Mouse (Mus musculus) heart, embryonic 13.5 days (tissue): ENCODE results near the gene Pik3c2g. TPM values are rescaled to one million over a fixed set of nuclear protein-coding genes. Genes with fewer than 3 reads are reported as not detected.
A peak's percentile ranks its signal among the peaks of the same experiment; 100 is the strongest.

ENCODE experiments used
- ATAC-seq: fragments of 200-750 bp; cut with Nextera tagmentation; 2 replicates; pipeline ENCODE4 v1.8.0; 2017; ENCODE audit warnings: moderate TSS enrichment; ENCODE audit not compliant: insufficient number of reproducible peaks, low FRiP score, low TSS enrichment; ENCODE audit errors: extremely low read depth
- H3K27ac ChIP-seq: fragments of 300-500 bp; sonication (generic); replicated peaks from 2 replicates; pipeline ENCODE4 v1.5.1; 2015; ENCODE audit warnings: moderate library complexity, mild to moderate bottlenecking, inconsistent platforms
- H3K27me3 ChIP-seq: fragments of 300-500 bp; sonication (generic); replicated peaks from 2 replicates; pipeline ENCODE4 v1.6.1; 2015; ENCODE audit warnings: mild to moderate bottlenecking, inconsistent platforms
- H3K36me3 ChIP-seq: fragments of 300-500 bp; sonication (generic); 2 replicates; pipeline ENCODE4 v1.6.1; 2015; ENCODE audit warnings: mild to moderate bottlenecking, inconsistent platforms
- H3K4me1 ChIP-seq: fragments of 300-500 bp; sonication (generic); 2 replicates; pipeline ENCODE4 v1.6.1; 2015; ENCODE audit warnings: inconsistent platforms
- H3K4me2 ChIP-seq: fragments of 300-500 bp; sonication (generic); 2 replicates; pipeline ENCODE4 v1.6.1; 2015; ENCODE audit warnings: inconsistent platforms, mild to moderate bottlenecking, moderate library complexity
- H3K4me3 ChIP-seq: fragments of 300-500 bp; sonication (generic); 2 replicates; pipeline ENCODE4 v1.5.1; 2015; ENCODE audit warnings: moderate library complexity, mild to moderate bottlenecking, inconsistent platforms
- H3K9ac ChIP-seq: fragments of 300-500 bp; sonication (generic); 2 replicates; pipeline ENCODE4 v1.6.1; 2015; ENCODE audit warnings: inconsistent platforms, mild to moderate bottlenecking, moderate library complexity
- H3K9me3 ChIP-seq: fragments of 300-500 bp; sonication (generic); 2 replicates; pipeline ENCODE4 v1.6.1; 2016; ENCODE audit warnings: inconsistent platforms
- WGBS: fragments of 180-500 bp; shearing (Covaris S2); methylation state at CpG from one replicate; pipeline ENCODE4 v1.1.7; 2015; ENCODE audit warnings: mixed read lengths; 5-methylcytosine and 5-hydroxymethylcytosine counted together
- polyA plus RNA-seq: library from polyadenylated mRNA; unstranded; fragments of >200 nt; fragmentation: Nextera tagmentation; extraction: Ambion mirVana; gene quantifications from 2 replicates; pipeline ENCODE4 v1.2.1, GENCODE M21; 2015

The Pik3c2g gene
- 0.31 and 0.41 TPM in 2 replicates for polyA plus RNA-seq

DNA sequence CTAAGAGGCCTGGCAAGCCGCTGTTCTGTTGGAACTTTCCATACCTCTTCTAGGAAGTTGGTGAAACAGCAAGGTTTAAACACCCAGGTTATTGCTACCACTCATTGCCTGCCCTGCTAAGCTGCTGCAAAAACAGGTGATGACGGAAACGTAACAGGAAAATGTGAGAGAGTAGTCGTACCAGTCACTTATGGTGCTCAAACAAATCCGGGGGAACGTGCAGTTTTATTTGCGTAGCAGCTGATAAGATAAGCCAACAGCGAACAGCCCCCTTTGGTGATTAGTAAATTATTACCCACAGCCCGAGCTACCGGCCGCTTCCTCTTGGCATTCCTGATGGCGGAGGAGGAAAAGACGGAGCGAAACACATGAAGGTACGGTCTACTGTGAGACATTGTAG lies at the start of gene Pik3c2g:
Gene Pik3c2g (plus strand): TSS at position 330 of the 400 bp plus-strand sequence.
- Histone ChIP-seq H3K4me2 (peak within 1 kb of the TSS; percentile 78), H3K36me3 (no peaks in the 10 kb centered on the region), H3K9me3 (no peaks in the 10 kb centered on the region; the same call in 1 of the 2 replicates), H3K9ac (peak within 1 kb of the TSS; percentile 67; the same call in 1 of the 2 replicates), H3K27ac (no peak within 1 kb of the TSS), H3K4me1 (peaks cover 4% of the 10 kb centered on the region; the same call in 1 of the 2 replicates), H3K4me3 (peak within 1 kb of the TSS; percentile 47), H3K27me3 (no peaks in the 10 kb centered on the region; the same call in 1 of the 2 replicates)
- 10% methylated on average over 15 of the region's 15 CpGs for WGBS
- ATAC-seq = no peak

DNA sequence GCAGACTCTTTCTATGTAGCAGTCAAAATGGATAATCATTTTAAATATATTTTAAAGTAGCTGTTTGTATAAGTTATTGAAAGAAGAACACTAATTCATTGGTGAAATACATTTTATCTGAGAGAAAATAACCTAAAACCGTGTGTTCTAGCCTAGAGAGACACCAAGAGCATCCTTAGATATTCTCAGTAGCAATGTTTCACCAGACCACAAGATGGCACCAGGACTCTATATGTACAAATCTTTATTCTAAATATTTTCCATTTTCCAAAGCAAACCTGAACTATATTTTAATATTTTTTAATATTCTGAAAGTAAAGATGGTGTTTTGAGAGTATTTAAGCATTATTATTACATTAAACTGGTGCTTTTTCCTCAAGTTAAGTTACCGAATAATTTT lies 48.6 kb upstream of the Pik3c2g start:
- H3K36me3 ChIP-seq = no peaks in the 10 kb centered on the region
- WGBS = 53% methylated on average over 2 of the region's 2 CpGs
- no peak overlapping the region for H3K4me3 ChIP-seq
- no peak overlapping the region for H3K9ac ChIP-seq
- H3K27me3 ChIP-seq = no peaks in the 10 kb centered on the region
- H3K4me1 ChIP-seq = no peaks in the 10 kb centered on the region
- no peak for ATAC-seq
- H3K9me3 ChIP-seq = no peaks in the 10 kb centered on the region
- no peak overlapping the region for H3K27ac ChIP-seq
- no peak overlapping the region for H3K4me2 ChIP-seq

- Histone ChIP-seq H3K4me3 (no peak overlapping the region), H3K4me2 (no peak overlapping the region), H3K4me1 (no peaks in the 10 kb centered on the region), H3K27ac (no peak overlapping the region), H3K9me3 (no peaks in the 10 kb centered on the region), H3K27me3 (no peaks in the 10 kb centered on the region), H3K9ac (no peak overlapping the region), H3K36me3 (no peaks in the 10 kb centered on the region)
- WGBS = 75% methylated on average over 7 of the region's 7 CpGs
- ATAC-seq = no peak
Measured at GRCm38 (mm10) chr6:139555537-139556179, 31.4 kb upstream of the Pik3c2g start.

GRCm38 (mm10) chr6:139569211-139569610 lies 17.8 kb upstream of the Pik3c2g start:
- H3K9ac ChIP-seq = no peak overlapping the region
- no peak overlapping the region for H3K27ac ChIP-seq
- no peaks in the 10 kb centered on the region for H3K27me3 ChIP-seq
- no peaks in the 10 kb centered on the region for H3K9me3 ChIP-seq
- H3K4me1 ChIP-seq = no peaks in the 10 kb centered on the region
- no peak for ATAC-seq
- H3K4me3 ChIP-seq = no peak overlapping the region
- 66% methylated on average over 7 of the region's 7 CpGs for WGBS
- no peak overlapping the region for H3K4me2 ChIP-seq
- no peaks in the 10 kb centered on the region for H3K36me3 ChIP-seq

GRCm38 (mm10) chr6:139575854-139576253 lies 11.2 kb upstream of the Pik3c2g start:
- H3K4me2 ChIP-seq = no peak overlapping the region
- H3K9me3 ChIP-seq = no peaks in the 10 kb centered on the region
- no peaks in the 10 kb centered on the region for H3K27me3 ChIP-seq
- no peak for ATAC-seq
- H3K9ac ChIP-seq = no peak overlapping the region
- H3K36me3 ChIP-seq = no peaks in the 10 kb centered on the region
- WGBS = 70% methylated on average over 4 of the region's 4 CpGs
- no peak overlapping the region for H3K4me3 ChIP-seq
- H3K4me1 ChIP-seq = peaks cover 7% of the 10 kb centered on the region; the same call in 1 of the 2 replicates
- no peak overlapping the region for H3K27ac ChIP-seq

GRCm38 (mm10) chr6:139576261-139577014 lies 10.6 kb upstream of the Pik3c2g start:
- WGBS = 39% methylated on average over 10 of the region's 10 CpGs
- peak overlapping the region; percentile 60 for H3K4me2 ChIP-seq
- no peak overlapping the region for H3K4me3 ChIP-seq
- H3K27ac ChIP-seq = no peak overlapping the region
- no peaks in the 10 kb centered on the region for H3K27me3 ChIP-seq
- no peaks in the 10 kb centered on the region for H3K36me3 ChIP-seq
- H3K9me3 ChIP-seq = no peaks in the 10 kb centered on the region
- no peak for ATAC-seq
- H3K9ac ChIP-seq = no peak overlapping the region
- H3K4me1 ChIP-seq = peaks cover 7% of the 10 kb centered on the region; the same call in 1 of the 2 replicates

DNA sequence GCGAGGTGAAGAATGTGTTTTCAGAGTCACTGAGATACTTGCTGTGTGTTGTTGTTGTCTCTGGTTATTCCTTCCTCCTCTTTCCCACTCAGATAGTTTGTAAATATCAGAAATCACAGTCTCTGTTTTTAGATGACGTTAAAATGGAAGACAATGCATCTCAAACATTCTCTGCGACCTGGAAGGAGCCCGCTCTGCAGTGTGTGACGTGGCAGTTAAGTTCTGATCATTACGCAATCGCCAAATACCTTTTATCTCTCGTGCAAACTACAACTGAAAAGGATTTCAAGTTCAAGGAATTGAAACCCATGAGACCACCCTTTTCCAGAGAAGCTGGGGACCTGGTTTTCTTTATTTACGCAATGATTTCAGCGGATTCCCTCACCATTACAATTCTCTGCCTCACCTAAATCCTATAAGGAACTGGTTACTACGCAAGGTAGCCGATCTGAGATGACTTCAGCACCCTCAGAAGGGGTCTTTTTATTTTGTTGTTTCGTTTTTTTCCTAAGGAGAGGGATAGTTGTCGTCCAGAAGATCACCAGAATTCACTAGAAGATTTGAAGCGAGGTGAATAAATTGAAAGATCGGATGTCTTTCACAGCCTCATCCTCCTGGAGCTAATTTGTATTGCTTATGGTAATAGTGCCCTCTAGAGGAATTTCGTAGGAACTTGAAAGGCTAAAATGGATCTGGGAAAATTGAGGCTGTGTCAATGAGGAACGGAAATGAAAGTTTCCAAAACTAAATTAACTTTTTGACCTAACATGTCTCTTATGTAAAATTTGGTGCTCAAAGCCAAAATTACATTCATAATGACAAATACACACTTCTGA lies 9.8 kb upstream of the Pik3c2g start:
- H3K4me3 ChIP-seq = peak overlapping the region; percentile 31

DNA sequence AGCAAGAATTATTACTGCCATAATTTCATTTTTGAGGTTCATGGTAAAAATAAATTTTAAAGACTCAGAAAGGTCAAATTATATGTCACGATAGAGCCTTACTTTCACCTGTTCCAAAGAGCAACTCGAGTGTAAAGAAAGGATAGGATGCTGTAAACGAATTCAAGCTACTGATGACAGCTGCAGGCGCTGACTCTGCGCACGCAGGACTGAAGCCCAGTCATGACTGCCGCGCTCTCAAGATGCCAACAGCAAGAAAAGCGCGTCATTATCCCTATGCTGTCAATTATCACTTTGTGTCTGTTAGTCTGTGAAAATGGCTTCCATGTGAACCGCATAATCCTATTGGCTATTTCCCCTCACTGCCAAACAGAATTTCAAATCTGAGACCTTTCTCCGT lies 457 bp downstream of the Pik3c2g start:
- WGBS = 51% methylated on average over 12 of the region's 12 CpGs
- no peak overlapping the region for H3K27ac ChIP-seq
- peak overlapping the region; percentile 78 for H3K4me2 ChIP-seq
- ATAC-seq = no peak
- peak overlapping the region; percentile 47 for H3K4me3 ChIP-seq
- H3K36me3 ChIP-seq = no peaks in the 10 kb centered on the region
- H3K4me1 ChIP-seq = peaks cover 4% of the 10 kb centered on the region; the same call in 1 of the 2 replicates
- no peaks in the 10 kb centered on the region; the same call in 1 of the 2 replicates for H3K27me3 ChIP-seq
- no peak overlapping the region for H3K9ac ChIP-seq
- no peaks in the 10 kb centered on the region; the same call in 1 of the 2 replicates for H3K9me3 ChIP-seq

More for the DNA sequence above, 9.8 kb upstream of the Pik3c2g start:
- no peaks in the 10 kb centered on the region for H3K27me3 ChIP-seq
- H3K9ac ChIP-seq = no peak overlapping the region
- H3K4me2 ChIP-seq = peak overlapping the region; percentile 60
- H3K36me3 ChIP-seq = no peaks in the 10 kb centered on the region
- H3K9me3 ChIP-seq = no peaks in the 10 kb centered on the region
- no peak for ATAC-seq
- WGBS = 45% methylated on average over 18 of the region's 18 CpGs
- H3K4me1 ChIP-seq = peaks cover 7% of the 10 kb centered on the region; the same call in 1 of the 2 replicates
- H3K27ac ChIP-seq = no peak overlapping the region

GRCm38 (mm10) chr6:139588409-139588808 lies 1.4 kb downstream of the Pik3c2g start:
- H3K4me2 ChIP-seq = no peak overlapping the region
- H3K4me1 ChIP-seq = peaks cover 4% of the 10 kb centered on the region; the same call in 1 of the 2 replicates
- ATAC-seq = no peak
- WGBS = 63% methylated on average over 15 of the region's 15 CpGs
- H3K9me3 ChIP-seq = no peaks in the 10 kb centered on the region; the same call in 1 of the 2 replicates
- no peak overlapping the region for H3K27ac ChIP-seq
- H3K36me3 ChIP-seq = no peaks in the 10 kb centered on the region
- H3K9ac ChIP-seq = no peak overlapping the region
- H3K27me3 ChIP-seq = no peaks in the 10 kb centered on the region; the same call in 1 of the 2 replicates
- H3K4me3 ChIP-seq = no peak overlapping the region

DNA sequence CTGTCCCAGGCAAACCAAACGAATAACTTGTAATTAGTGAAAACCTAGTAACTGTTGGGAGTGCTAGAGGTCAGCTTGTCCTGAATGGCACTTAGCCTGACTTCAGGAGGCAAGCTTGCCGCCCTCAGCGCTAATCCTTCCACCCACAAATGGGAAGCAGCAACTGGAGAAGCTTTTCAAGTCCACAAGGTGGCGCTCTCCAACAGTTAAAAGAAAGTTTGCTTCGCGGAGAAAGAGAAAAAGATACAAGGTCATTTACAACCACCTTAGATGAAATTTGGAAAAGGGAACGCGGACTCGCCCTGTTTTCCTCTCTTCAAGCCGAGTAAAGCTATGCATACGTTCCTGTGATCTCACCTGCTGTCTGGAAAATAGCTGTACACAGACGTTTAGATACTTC lies 2.3 kb downstream of the Pik3c2g start:
- Histone ChIP-seq H3K4me3 (no peak overlapping the region), H3K36me3 (no peaks in the 10 kb centered on the region), H3K4me2 (peak overlapping the region; percentile 54), H3K9ac (no peak overlapping the region), H3K27me3 (no peaks in the 10 kb centered on the region; the same call in 1 of the 2 replicates), H3K27ac (no peak overlapping the region), H3K9me3 (no peaks in the 10 kb centered on the region), H3K4me1 (peaks cover 4% of the 10 kb centered on the region; the same call in 1 of the 2 replicates)
- WGBS = 11% methylated on average over 12 of the region's 12 CpGs
- ATAC-seq = no peak

DNA sequence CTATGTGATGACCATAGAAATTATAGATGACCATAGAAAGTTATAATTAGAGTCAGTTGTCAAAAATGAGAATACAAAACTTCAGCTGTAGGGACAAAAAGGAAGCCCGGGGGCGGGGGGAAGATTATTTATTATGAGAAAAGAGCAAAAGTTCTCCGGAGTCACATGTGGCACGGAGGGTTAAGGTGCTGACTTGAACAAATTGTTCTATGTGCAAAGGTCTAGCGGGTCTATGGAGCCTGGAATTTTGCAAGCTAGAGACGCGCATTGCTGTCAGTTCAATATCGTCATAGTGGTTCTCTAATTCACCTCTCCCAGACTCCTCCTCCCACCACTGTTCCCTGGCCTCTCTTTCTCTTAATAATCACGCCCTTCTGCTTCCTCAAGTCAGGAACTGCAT lies 2.8 kb downstream of the Pik3c2g start:
- Histone ChIP-seq H3K4me2 (0 out of 2 replicates have a peak overlapping the region, but pooled peaks have one; percentile 54), H3K9me3 (no peaks in the 10 kb centered on the region), H3K9ac (no peak overlapping the region), H3K4me3 (no peak overlapping the region), H3K27ac (no peak overlapping the region), H3K27me3 (no peaks in the 10 kb centered on the region; the same call in 1 of the 2 replicates), H3K4me1 (peaks cover 4% of the 10 kb centered on the region; the same call in 1 of the 2 replicates), H3K36me3 (no peaks in the 10 kb centered on the region)
- ATAC-seq = no peak
- WGBS = 65% methylated on average over 9 of the region's 9 CpGs
